Mouse (Mus musculus) urinary bladder, postnatal 4 days (tissue): ENCODE measurements around the gene Nexn.
"Not testable (repeated sequence)": the region's sequence is repeated elsewhere in the genome, so short reads cannot be mapped to it uniquely, and the experiment has no call there.

Source experiments
- DNase-seq, 2 experiments: peaks; one replicate each; pipeline ENCODE4 v3.0.0; 2021 to 2022; ENCODE audit warnings: low spot score in 2 of 2

Nexn gene

DNA sequence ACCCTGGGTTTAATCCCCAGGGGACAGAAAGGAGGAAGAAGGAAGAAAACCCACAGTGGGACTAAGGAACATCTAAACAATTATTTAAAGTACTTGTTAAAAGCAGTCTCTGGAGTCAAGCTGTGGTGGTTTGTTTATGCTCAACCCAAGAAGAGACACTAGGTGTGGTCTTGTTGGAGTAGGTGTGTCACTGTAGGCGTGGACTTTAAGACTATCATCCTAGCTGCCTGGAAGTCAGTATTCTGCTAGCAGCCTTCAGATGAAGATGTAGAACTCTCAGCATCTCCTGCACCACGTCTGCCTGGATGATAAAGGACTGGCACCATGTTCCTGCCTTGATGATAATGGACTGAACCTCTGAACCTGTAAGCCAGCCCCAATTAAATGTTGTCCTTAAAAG, 68.9 kb downstream of the Nexn start:
- DNase-seq: not testable (repeated sequence)

DNA sequence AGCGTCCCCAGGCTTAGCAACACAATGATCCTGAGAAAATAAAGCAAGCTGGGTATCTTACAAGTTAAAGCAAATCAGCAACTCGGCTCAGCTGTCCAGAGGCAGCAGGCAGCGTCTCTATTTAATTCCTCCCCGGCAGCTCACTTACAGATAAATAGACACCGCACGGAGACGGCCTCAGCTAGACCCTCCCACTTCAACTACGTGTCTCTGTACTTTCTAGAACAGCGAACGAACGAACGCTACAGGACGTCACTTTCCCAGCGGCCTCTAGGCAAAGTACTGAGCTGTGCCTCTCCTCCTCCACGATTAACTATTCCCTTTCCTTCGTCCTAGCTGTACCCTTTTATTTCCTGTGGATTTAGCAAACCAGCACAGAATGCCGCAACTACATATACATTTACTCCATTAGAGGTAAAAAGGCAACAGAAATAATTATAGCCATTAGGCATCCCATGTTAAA, 72.5 kb downstream of the Nexn start:
- DNase-seq: peak; percentile 73 to 76

DNA sequence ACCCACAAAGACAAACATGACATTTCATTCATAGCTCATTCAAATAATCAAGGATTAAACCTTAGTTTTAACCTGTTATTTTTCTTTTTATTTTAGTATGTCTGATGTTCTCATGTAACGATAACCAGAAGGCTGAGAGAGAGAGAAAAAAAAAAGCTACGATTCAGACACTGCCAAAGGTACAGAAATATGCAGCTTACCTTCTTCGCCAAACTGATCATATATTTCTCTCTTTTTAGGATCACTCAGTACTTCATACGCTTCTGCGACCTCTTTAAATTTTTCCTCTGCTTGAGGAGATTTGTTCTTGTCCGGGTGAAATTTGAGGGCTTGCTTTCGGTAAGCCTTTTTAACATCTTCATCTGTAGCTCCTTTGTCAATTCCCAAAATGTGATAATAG, 73.0 kb downstream of the Nexn start:
- no peak for DNase-seq

DNA sequence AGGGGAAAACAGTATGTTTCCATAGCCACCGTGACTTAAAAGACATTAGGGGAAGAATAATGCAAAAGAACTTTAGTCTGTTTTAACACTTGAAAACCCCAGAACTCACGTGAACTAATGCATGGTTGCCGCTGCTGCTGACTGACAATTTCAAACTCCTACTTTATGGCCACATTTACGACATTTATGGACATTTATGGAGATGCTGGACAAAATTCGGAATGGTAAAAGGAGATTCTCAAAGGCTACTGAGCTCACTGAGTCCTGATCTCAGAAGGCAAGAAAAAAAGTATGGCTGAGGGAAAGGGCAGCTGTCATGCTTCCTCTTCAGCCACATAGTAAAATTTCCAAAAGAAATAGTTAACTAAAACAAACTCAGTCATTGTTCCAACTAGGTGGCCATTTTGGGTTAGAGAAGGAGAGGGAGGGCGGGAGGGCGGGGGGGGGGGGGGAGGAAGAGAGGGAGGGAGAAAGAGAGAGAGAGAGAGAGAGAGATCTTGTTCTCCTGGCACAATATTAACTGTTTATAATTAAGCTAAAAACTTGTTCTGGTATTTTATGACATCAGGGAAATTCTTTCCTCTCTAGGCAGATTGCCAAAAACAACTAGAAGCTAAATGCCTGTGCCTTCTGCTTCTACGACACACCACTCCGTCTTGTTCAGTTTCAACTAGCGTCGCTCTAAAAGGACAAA, 73.8 kb downstream of the Nexn start:
- no peak for DNase-seq

- no peak for DNase-seq
These were observed 74.3 kb downstream of the Nexn start for GRCm38 (mm10) chr3:152191791-152192237.

- no peak for DNase-seq
These were observed 75.3 kb downstream of the Nexn start for GRCm38 (mm10) chr3:152190679-152191477.

GRCm38 (mm10) chr3:152189306-152189705, 76.8 kb downstream of the Nexn start:
- DNase-seq: no peak
